Mouse (Mus musculus): Measurements from ENCODE around the gene Tnfsf14. TPM values are rescaled to one million over a fixed set of nuclear protein-coding genes. Genes with fewer than 3 reads are reported as not detected.

Gene Tnfsf14
- total RNA-seq, 2 experiments from 2014 or later: not detected

GRCm38 (mm10) chr17:57145115-57145514 is 48.9 kb downstream of the Tnfsf14 start:
- intact Hi-C loops (cut with DNase I): no loop called here
- no peak for DNase-seq (ENCODE audit: low spot score in 2 of 2)

DNA sequence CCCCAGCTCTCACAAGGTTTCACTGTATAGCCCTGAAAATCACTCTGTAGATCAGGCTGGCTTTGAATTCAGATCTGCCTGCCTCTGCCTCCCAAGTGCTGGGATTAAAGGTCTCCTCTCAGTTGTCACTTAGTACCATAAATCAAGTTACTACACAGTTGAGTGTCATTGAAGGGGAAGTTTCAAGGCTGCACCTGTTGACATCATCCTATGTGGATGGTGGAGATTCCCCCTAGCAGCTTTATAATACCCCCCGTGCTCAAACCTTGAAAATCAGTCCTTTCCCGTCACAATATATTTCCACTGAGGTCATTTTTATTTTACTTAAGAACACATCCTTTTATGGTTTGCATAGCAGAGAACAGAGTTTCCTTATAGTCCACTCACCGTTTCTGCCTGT is 50.3 kb downstream of the Tnfsf14 start:
- intact Hi-C loops (cut with DNase I): no loop called here
- DNase-seq (ENCODE audit: low spot score in 2 of 2): no peak

DNA sequence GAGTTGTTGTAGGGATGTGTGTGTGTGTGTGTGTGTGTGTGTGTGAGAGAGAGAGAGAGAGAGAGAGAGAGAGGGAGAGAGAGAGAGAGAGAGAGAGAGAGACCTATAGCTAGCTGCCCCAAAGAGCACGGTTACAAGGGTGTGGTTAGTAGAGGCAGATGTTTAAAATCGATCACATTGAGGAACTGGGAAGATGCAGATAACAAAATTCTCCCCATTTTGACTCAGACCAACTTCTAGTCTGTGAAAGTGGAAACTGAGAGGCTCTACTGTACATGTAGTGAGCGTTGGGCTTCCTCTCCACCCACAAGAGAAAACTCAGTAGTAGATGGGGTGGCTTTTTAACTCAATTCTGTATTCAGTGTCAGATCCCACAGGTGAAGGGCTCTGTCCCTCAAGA is 54.3 kb downstream of the Tnfsf14 start:
- DNase-seq (ENCODE audit: low spot score in 2 of 2): no peak
- intact Hi-C loops (cut with DNase I): no loop called here

Small RNA genes lying within 50 kb of the gene (microRNA-seq; reads per million reads assigned to microRNA genes)
- gene Mir6978: 0 reads per million in 2 experiments

Other genes with a start within 250 kb of the Tnfsf14 start
- not detected for gene Acer1, start 212.1 kb downstream of the Tnfsf14 start, total RNA-seq (2021)
- gene Clpp, start 203.9 kb downstream of the Tnfsf14 start, total RNA-seq (2021): 10 to 100 TPM; 56.1 to 67.9 TPM
- gene Alkbh7, start 196.8 kb downstream of the Tnfsf14 start, total RNA-seq (2021): 10 to 100 TPM; 23.1 to 23.7 TPM
- gene Pspn, start 194.2 kb downstream of the Tnfsf14 start, total RNA-seq (2021): not detected
- gene Gtf2f1, start 182.9 kb downstream of the Tnfsf14 start, total RNA-seq (2021): 10 to 100 TPM; 53.7 to 58.9 TPM
- under 1 TPM in 1 of 2 experiments, not detected in 1; 0.50 TPM for gene Gm17949, start 182.7 kb downstream of the Tnfsf14 start, total RNA-seq (2021)
- 100 to 1,000 TPM; 103 to 110 TPM for gene Khsrp, start 162.7 kb downstream of the Tnfsf14 start, total RNA-seq (2021)
- not detected for gene Slc25a41, start 152.5 kb downstream of the Tnfsf14 start, total RNA-seq (2021)
- 1 to 10 TPM; 1.2 to 2.4 TPM for gene Crb3, start 135.1 kb downstream of the Tnfsf14 start, total RNA-seq (2021)
- 100 to 1,000 TPM; 338 to 348 TPM for gene Slc25a23, start 134.3 kb downstream of the Tnfsf14 start, total RNA-seq (2021)
- 1 to 10 TPM in 1 of 2 experiments, under 1 TPM in 1; 0.78 to 2.2 TPM for gene Dennd1c, start 115.7 kb downstream of the Tnfsf14 start, total RNA-seq (2021)
- gene Tubb4a, start 106.4 kb downstream of the Tnfsf14 start, total RNA-seq (2021): 100 to 1,000 TPM; 641 to 646 TPM
- gene Tnfsf9, start 88.9 kb downstream of the Tnfsf14 start, total RNA-seq (2021): 1 to 10 TPM in 1 of 2 experiments, not detected in 1; 1.2 TPM
- gene Cd70, start 44.4 kb downstream of the Tnfsf14 start, total RNA-seq (2021): under 1 TPM in 1 of 2 experiments, not detected in 1; 0.44 TPM
- gene C3, start 34.0 kb upstream of the Tnfsf14 start, total RNA-seq (2021): under 1 TPM; 0.41 to 0.48 TPM
- 10 to 100 TPM; 21.5 to 24.0 TPM for gene Gpr108, start 54.3 kb upstream of the Tnfsf14 start, total RNA-seq (2021)
- 1 to 10 TPM; 6.5 to 7.3 TPM for gene Trip10, start 55.3 kb upstream of the Tnfsf14 start, total RNA-seq (2021)
- gene Vav1, start 84.9 kb upstream of the Tnfsf14 start, total RNA-seq (2021): 1 to 10 TPM; 2.9 to 4.3 TPM
- 1 to 10 TPM; 4.9 to 6.1 TPM for gene Adgre1, start 164.5 kb upstream of the Tnfsf14 start, total RNA-seq (2021)